Mouse (Mus musculus): ENCODE results near the gene Fam163b.

Gene Fam163b

GRCm38 (mm10) chr2:27135935-27136334 is 6.4 kb downstream of the Fam163b start:
- DNase-seq (ENCODE audit: low read depth, low spot score): no peak

GRCm38 (mm10) chr2:27128990-27129389 is 13.3 kb downstream of the Fam163b start:
- DNase-seq (ENCODE audit: low read depth, low spot score): no peak

- no peak for DNase-seq (ENCODE audit: low read depth, low spot score)
Observed at GRCm38 (mm10) chr2:27126496-27126895, 15.8 kb downstream of the Fam163b start.

- peak; percentile 64 for DNase-seq (ENCODE audit: low read depth, low spot score)
Observed at GRCm38 (mm10) chr2:27125979-27126378, 16.3 kb downstream of the Fam163b start.

- DNase-seq (ENCODE audit: low read depth, low spot score): no peak
Observed at GRCm38 (mm10) chr2:27123121-27123520, 19.2 kb downstream of the Fam163b start.

GRCm38 (mm10) chr2:27122578-27122977 is 19.7 kb downstream of the Fam163b start:
- DNase-seq (ENCODE audit: low read depth, low spot score): no peak

GRCm38 (mm10) chr2:27121626-27122355 is 20.5 kb downstream of the Fam163b start:
- peak; percentile 82 for DNase-seq (ENCODE audit: low read depth, low spot score)

- no peak for DNase-seq (ENCODE audit: low read depth, low spot score)
Observed at GRCm38 (mm10) chr2:27120241-27120641, 22.1 kb downstream of the Fam163b start.

- DNase-seq (ENCODE audit: low read depth, low spot score): no peak
Observed at GRCm38 (mm10) chr2:27119766-27120165, 22.5 kb downstream of the Fam163b start.

- no peak for DNase-seq (ENCODE audit: low read depth, low spot score)
Observed at GRCm38 (mm10) chr2:27118452-27118851, 23.8 kb downstream of the Fam163b start.

- DNase-seq (ENCODE audit: low read depth, low spot score): no peak
Observed at GRCm38 (mm10) chr2:27114169-27114568, 28.1 kb downstream of the Fam163b start.

- DNase-seq (ENCODE audit: low read depth, low spot score): no peak
Observed at GRCm38 (mm10) chr2:27112585-27112984, 29.7 kb downstream of the Fam163b start.

GRCm38 (mm10) chr2:27109052-27109451 is 33.2 kb downstream of the Fam163b start:
- no peak for DNase-seq (ENCODE audit: low read depth, low spot score)

- DNase-seq (ENCODE audit: low read depth, low spot score): no peak
Observed at GRCm38 (mm10) chr2:27108144-27108543, 34.1 kb downstream of the Fam163b start.

- DNase-seq (ENCODE audit: low read depth, low spot score): no peak
Observed at GRCm38 (mm10) chr2:27106816-27107215, 35.5 kb downstream of the Fam163b start.

GRCm38 (mm10) chr2:27103554-27103953 is 38.7 kb downstream of the Fam163b start:
- DNase-seq (ENCODE audit: low read depth, low spot score): no peak

- no peak for DNase-seq (ENCODE audit: low read depth, low spot score)
Observed at GRCm38 (mm10) chr2:27097776-27098175, 44.5 kb downstream of the Fam163b start.

GRCm38 (mm10) chr2:27097241-27097656 is 45.0 kb downstream of the Fam163b start:
- DNase-seq (ENCODE audit: low read depth, low spot score): no peak

GRCm38 (mm10) chr2:27096341-27096981 is 45.8 kb downstream of the Fam163b start:
- DNase-seq (ENCODE audit: low read depth, low spot score): no peak

GRCm38 (mm10) chr2:27095178-27095577 is 47.1 kb downstream of the Fam163b start:
- no peak for DNase-seq (ENCODE audit: low read depth, low spot score)

- DNase-seq (ENCODE audit: low read depth, low spot score): no peak
Observed at GRCm38 (mm10) chr2:27089238-27089637, 53.1 kb downstream of the Fam163b start.

- DNase-seq (ENCODE audit: low read depth, low spot score): no peak
Observed at GRCm38 (mm10) chr2:27088700-27089099, 53.6 kb downstream of the Fam163b start.

GRCm38 (mm10) chr2:27088071-27088644 is 54.1 kb downstream of the Fam163b start:
- DNase-seq (ENCODE audit: low read depth, low spot score): no peak
